Mouse (Mus musculus) bone marrow, adult 2 months (tissue): ENCODE data around the gene Vdr. TPM values are rescaled to one million over a fixed set of nuclear protein-coding genes. Genes with fewer than 3 reads are reported as not detected.

ENCODE experiments used
- H3K27ac ChIP-seq: fragments of 200-500 bp; 2 replicates; pipeline ENCODE4 v1.5.1; 2012; ENCODE audit warnings: low read depth, mild to moderate bottlenecking, control low read depth, inconsistent platforms, low read length; ENCODE audit not compliant: control insufficient read depth, poor library complexity, insufficient read depth
- H3K4me1 ChIP-seq: fragments of 200-500 bp; 2 replicates; pipeline ENCODE4 v1.6.1; 2011; ENCODE audit warnings: low read length; ENCODE audit not compliant: control insufficient read depth, insufficient read depth
- H3K4me3 ChIP-seq: fragments of 200-500 bp; replicated peaks from 2 replicates; pipeline ENCODE3; 2011; ENCODE audit warnings: mild to moderate bottlenecking, low read depth, low read length, control low read depth; ENCODE audit not compliant: control insufficient read depth
- CTCF ChIP-seq: fragments of 200-500 bp; IDR thresholded peaks from 2 replicates; pipeline ENCODE4 v1.5.1; 2011; ENCODE audit warnings: low read length, control low read depth; ENCODE audit not compliant: control insufficient read depth, insufficient read depth
- POLR2A ChIP-seq: fragments of 200-500 bp; IDR thresholded peaks from 2 replicates; pipeline ENCODE4 v1.6.1; 2011; ENCODE audit warnings: low read depth, mild to moderate bottlenecking, control low read depth, low read length, borderline replicate concordance; ENCODE audit not compliant: control insufficient read depth
- WGBS: fragments of 180-500 bp; shearing (Covaris S2); methylation state at CpG from one replicate; pipeline ENCODE4 v1.1.7; 2018; 5-methylcytosine and 5-hydroxymethylcytosine counted together
- polyA plus RNA-seq: library from polyadenylated mRNA; stranded (reverse); fragments of >200 nt; gene quantifications from 2 replicates; pipeline ENCODE4 v1.2.4, GENCODE M21; 2011; ENCODE audit warnings: low replicate concordance; ENCODE audit not compliant: missing spikeins, insufficient read depth, insufficient read length

Vdr gene
- polyA plus RNA-seq, 1 experiment: 1.5 TPM

- no peak for TF ChIP-seq CTCF
- TF ChIP-seq POLR2A: no peak
- WGBS: 29% methylated on average over 17 of the region's 17 CpGs
- H3K4me1 ChIP-seq: peaks cover 5% of the 10 kb centered on the region
- no peak overlapping the region for H3K27ac ChIP-seq
- no peak overlapping the region for H3K4me3 ChIP-seq
Observed at GRCm38 (mm10) chr15:97816199-97816994, 94.0 kb downstream of the Vdr start.

GRCm38 (mm10) chr15:97815254-97815653 lies 95.2 kb downstream of the Vdr start:
- no peaks in the 10 kb centered on the region; the same call in 1 of the 2 replicates for H3K4me1 ChIP-seq
- WGBS: 93% methylated on average over 4 of the region's 4 CpGs
- TF ChIP-seq POLR2A: no peak
- no peak for TF ChIP-seq CTCF
- H3K4me3 ChIP-seq: no peak overlapping the region
- H3K27ac ChIP-seq: no peak overlapping the region

GRCm38 (mm10) chr15:97814703-97815102 lies 95.7 kb downstream of the Vdr start:
- Histone ChIP-seq H3K4me3 (no peak overlapping the region), H3K27ac (no peak overlapping the region; the same call in 1 of the 2 replicates), H3K4me1 (no peaks in the 10 kb centered on the region; the same call in 1 of the 2 replicates)
- 64% methylated on average over 5 of the region's 5 CpGs for WGBS
- TF ChIP-seq CTCF (no peak), POLR2A (no peak)

- WGBS: 78% methylated on average over 21 of the region's 21 CpGs
- no peak overlapping the region for H3K27ac ChIP-seq
- no peaks in the 10 kb centered on the region; the same call in 1 of the 2 replicates for H3K4me1 ChIP-seq
- TF ChIP-seq CTCF (no peak), POLR2A (no peak)
- no peak overlapping the region for H3K4me3 ChIP-seq
Observed at GRCm38 (mm10) chr15:97813452-97814204, 96.8 kb downstream of the Vdr start.

GRCm38 (mm10) chr15:97812875-97813274 lies 97.6 kb downstream of the Vdr start:
- no peaks in the 10 kb centered on the region; the same call in 1 of the 2 replicates for H3K4me1 ChIP-seq
- no peak for TF ChIP-seq POLR2A
- TF ChIP-seq CTCF: no peak
- no peak overlapping the region for H3K4me3 ChIP-seq
- H3K27ac ChIP-seq: no peak overlapping the region
- WGBS: 70% methylated on average over 7 of the region's 7 CpGs

- Histone ChIP-seq H3K27ac (no peak overlapping the region; the same call in 1 of the 2 replicates), H3K4me3 (no peak overlapping the region), H3K4me1 (no peaks in the 10 kb centered on the region; the same call in 1 of the 2 replicates)
- WGBS: 67% methylated on average over 6 of the region's 6 CpGs
- no peak for TF ChIP-seq CTCF
- no peak for TF ChIP-seq POLR2A
Observed at GRCm38 (mm10) chr15:97812126-97812525, 98.3 kb downstream of the Vdr start.

GRCm38 (mm10) chr15:97811307-97811706 lies 99.1 kb downstream of the Vdr start:
- H3K4me3 ChIP-seq: no peak overlapping the region
- H3K4me1 ChIP-seq: no peaks in the 10 kb centered on the region; the same call in 1 of the 2 replicates
- no peak for TF ChIP-seq CTCF
- no peak for TF ChIP-seq POLR2A
- no peak overlapping the region for H3K27ac ChIP-seq
- 84% methylated on average over 9 of the region's 9 CpGs for WGBS

GRCm38 (mm10) chr15:97810399-97810798 lies 100.0 kb downstream of the Vdr start:
- TF ChIP-seq POLR2A (no peak), CTCF (no peak)
- H3K4me1 ChIP-seq: no peaks in the 10 kb centered on the region
- H3K27ac ChIP-seq: no peak overlapping the region
- H3K4me3 ChIP-seq: no peak overlapping the region
- WGBS: 81% methylated on average over 5 of the region's 5 CpGs
